Mouse (Mus musculus): ENCODE measurements around the gene Wfdc5. TPM values are rescaled to one million over a fixed set of nuclear protein-coding genes. Genes with fewer than 3 reads are reported as not detected.

The Wfdc5 gene
- polyA plus RNA-seq, 1 experiment from 2014 or later, result not detected

- no peak overlapping the region for H3K9ac ChIP-seq
- no peak overlapping the region for H3K4me2 ChIP-seq
- 72% methylated on average over 5 of the region's 5 CpGs for WGBS
- H3K9me3 ChIP-seq (replicated peaks), result 0 out of 2 replicates have a peak, but pooled peaks cover 5% of the 10 kb centered on the region
- H3K27me3 ChIP-seq (replicated peaks), result no peaks in the 10 kb centered on the region
- no peaks in the 10 kb centered on the region for H3K36me3 ChIP-seq
- ATAC-seq (ENCODE audit: insufficient number of reproducible peaks, low FRiP score), result no peak
- H3K27ac ChIP-seq (ENCODE audit: poor library complexity, severe bottlenecking), result no peak overlapping the region
- H3K4me3 ChIP-seq, result no peak overlapping the region
- no peaks in the 10 kb centered on the region for H3K4me1 ChIP-seq (replicated peaks)
These were observed 12.6 kb upstream of the Wfdc5 start for GRCm38 (mm10) chr2:164194959-164195630.

GRCm38 (mm10) chr2:164192279-164192678 is 9.7 kb upstream of the Wfdc5 start:
- H3K9ac ChIP-seq, result no peak overlapping the region
- H3K36me3 ChIP-seq, result no peaks in the 10 kb centered on the region
- H3K9me3 ChIP-seq (replicated peaks), result 0 out of 2 replicates have a peak, but pooled peaks cover 8% of the 10 kb centered on the region
- H3K27ac ChIP-seq (ENCODE audit: poor library complexity, severe bottlenecking), result no peak overlapping the region
- ATAC-seq (ENCODE audit: insufficient number of reproducible peaks, low FRiP score), result no peak
- H3K4me3 ChIP-seq, result no peak overlapping the region
- H3K4me2 ChIP-seq, result no peak overlapping the region
- H3K27me3 ChIP-seq (replicated peaks), result no peaks in the 10 kb centered on the region
- H3K4me1 ChIP-seq (replicated peaks), result no peaks in the 10 kb centered on the region

- no peak within 1 kb of the TSS for H3K9ac ChIP-seq
- H3K4me1 ChIP-seq (replicated peaks), result no peaks in the 10 kb centered on the region
- ATAC-seq (ENCODE audit: insufficient number of reproducible peaks, low FRiP score), result no peak
- 0 out of 2 replicates have a peak, but pooled peaks cover under 1% of the 10 kb centered on the region for H3K27me3 ChIP-seq (replicated peaks)
- 0 out of 2 replicates have a peak, but pooled peaks cover 8% of the 10 kb centered on the region for H3K9me3 ChIP-seq (replicated peaks)
- no peak within 1 kb of the TSS for H3K4me3 ChIP-seq
- no peak within 1 kb of the TSS for H3K27ac ChIP-seq (ENCODE audit: poor library complexity, severe bottlenecking)
- no peaks in the 10 kb centered on the region for H3K36me3 ChIP-seq
- H3K4me2 ChIP-seq, result no peak within 1 kb of the TSS
- WGBS, result 84% methylated on average over 6 of the region's 6 CpGs
These were observed 8.0 kb upstream of the Wfdc5 start, which contains the start of gene Wfdc12 for GRCm38 (mm10) chr2:164190576-164190975. TSS of gene Wfdc12 (minus strand) at chr2:164190608.

- Histone ChIP-seq H3K9me3 (replicated peaks) (0 out of 2 replicates have a peak, but pooled peaks cover 8% of the 10 kb centered on the region), H3K4me2 (no peak overlapping the region), H3K9ac (no peak overlapping the region), H3K4me1 (replicated peaks) (no peaks in the 10 kb centered on the region), H3K36me3 (no peaks in the 10 kb centered on the region), H3K4me3 (no peak overlapping the region), H3K27me3 (replicated peaks) (0 out of 2 replicates have a peak, but pooled peaks cover 2% of the 10 kb centered on the region), H3K27ac (ENCODE audit: poor library complexity, severe bottlenecking) (no peak overlapping the region)
- 22% methylated on average over 5 of the region's 5 CpGs for WGBS
- no peak for ATAC-seq (ENCODE audit: insufficient number of reproducible peaks, low FRiP score)
These were observed 6.2 kb upstream of the Wfdc5 start for GRCm38 (mm10) chr2:164188722-164189121.

- ATAC-seq (ENCODE audit: insufficient number of reproducible peaks, low FRiP score), result no peak
- H3K4me1 ChIP-seq (replicated peaks), result no peaks in the 10 kb centered on the region
- no peaks in the 10 kb centered on the region for H3K36me3 ChIP-seq
- no peak overlapping the region for H3K4me2 ChIP-seq
- 29% methylated on average over 9 of the region's 9 CpGs for WGBS
- H3K27ac ChIP-seq (ENCODE audit: poor library complexity, severe bottlenecking), result no peak overlapping the region
- H3K9me3 ChIP-seq (replicated peaks), result 0 out of 2 replicates have a peak, but pooled peaks cover 3% of the 10 kb centered on the region
- H3K4me3 ChIP-seq, result no peak overlapping the region
- H3K27me3 ChIP-seq (replicated peaks), result peaks cover 2% of the 10 kb centered on the region
- no peak overlapping the region for H3K9ac ChIP-seq
These were observed 1.7 kb upstream of the Wfdc5 start for GRCm38 (mm10) chr2:164184145-164184719.

GRCm38 (mm10) chr2:164183340-164183739 is 798 bp upstream of the Wfdc5 start:
- WGBS, result 65% methylated on average over 9 of the region's 9 CpGs
- no peak for ATAC-seq (ENCODE audit: insufficient number of reproducible peaks, low FRiP score)
- no peak overlapping the region for H3K27ac ChIP-seq (ENCODE audit: poor library complexity, severe bottlenecking)
- H3K9ac ChIP-seq, result no peak overlapping the region
- no peaks in the 10 kb centered on the region for H3K36me3 ChIP-seq
- no peak overlapping the region for H3K4me3 ChIP-seq
- H3K4me1 ChIP-seq (replicated peaks), result no peaks in the 10 kb centered on the region
- no peaks in the 10 kb centered on the region for H3K9me3 ChIP-seq (replicated peaks)
- peaks cover 6% of the 10 kb centered on the region for H3K27me3 ChIP-seq (replicated peaks)
- no peak overlapping the region for H3K4me2 ChIP-seq

GRCm38 (mm10) chr2:164180770-164181169 is 1.8 kb downstream of the Wfdc5 start:
- 82% methylated on average over 4 of the region's 4 CpGs for WGBS
- no peak for ATAC-seq (ENCODE audit: insufficient number of reproducible peaks, low FRiP score)

GRCm38 (mm10) chr2:164180124-164180523 is 2.4 kb downstream of the Wfdc5 start:
- ATAC-seq (ENCODE audit: insufficient number of reproducible peaks, low FRiP score), result no peak
- Histone ChIP-seq H3K4me3 (no peak overlapping the region), H3K9ac (no peak overlapping the region), H3K27ac (ENCODE audit: poor library complexity, severe bottlenecking) (no peak overlapping the region), H3K27me3 (replicated peaks) (peaks cover 18% of the 10 kb centered on the region), H3K4me2 (no peak overlapping the region), H3K36me3 (no peaks in the 10 kb centered on the region), H3K4me1 (replicated peaks) (no peaks in the 10 kb centered on the region), H3K9me3 (replicated peaks) (no peaks in the 10 kb centered on the region)
- 40% methylated on average over 3 of the region's 3 CpGs for WGBS

More at GRCm38 (mm10) chr2:164180770-164181169, 1.8 kb downstream of the Wfdc5 start:
- no peak overlapping the region for H3K4me2 ChIP-seq
- no peaks in the 10 kb centered on the region for H3K36me3 ChIP-seq
- H3K4me3 ChIP-seq, result no peak overlapping the region
- H3K9me3 ChIP-seq (replicated peaks), result no peaks in the 10 kb centered on the region
- no peaks in the 10 kb centered on the region for H3K4me1 ChIP-seq (replicated peaks)
- no peak overlapping the region for H3K27ac ChIP-seq (ENCODE audit: poor library complexity, severe bottlenecking)
- H3K27me3 ChIP-seq (replicated peaks), result peaks cover 20% of the 10 kb centered on the region
- H3K9ac ChIP-seq, result no peak overlapping the region

GRCm38 (mm10) chr2:164177831-164178230 is 4.7 kb downstream of the Wfdc5 start:
- Histone ChIP-seq H3K4me2 (no peak overlapping the region), H3K27ac (ENCODE audit: poor library complexity, severe bottlenecking) (no peak overlapping the region), H3K4me1 (replicated peaks) (peaks cover 13% of the 10 kb centered on the region), H3K9me3 (replicated peaks) (no peaks in the 10 kb centered on the region), H3K27me3 (replicated peaks) (peaks cover 18% of the 10 kb centered on the region), H3K9ac (no peak overlapping the region), H3K36me3 (no peaks in the 10 kb centered on the region), H3K4me3 (no peak overlapping the region)
- WGBS, result 72% methylated on average over 5 of the region's 5 CpGs
- no peak for ATAC-seq (ENCODE audit: insufficient number of reproducible peaks, low FRiP score)

- H3K9me3 ChIP-seq (replicated peaks), result no peaks in the 10 kb centered on the region
- peaks cover 21% of the 10 kb centered on the region for H3K4me1 ChIP-seq (replicated peaks)
- no peak overlapping the region for H3K4me2 ChIP-seq
- ATAC-seq (ENCODE audit: insufficient number of reproducible peaks, low FRiP score), result no peak
- peaks cover 30% of the 10 kb centered on the region for H3K27me3 ChIP-seq (replicated peaks)
- H3K36me3 ChIP-seq, result no peaks in the 10 kb centered on the region
- WGBS, result 73% methylated on average over 3 of the region's 3 CpGs
- no peak overlapping the region for H3K9ac ChIP-seq
- H3K27ac ChIP-seq (ENCODE audit: poor library complexity, severe bottlenecking), result no peak overlapping the region
- H3K4me3 ChIP-seq, result no peak overlapping the region
These were observed 6.7 kb downstream of the Wfdc5 start for GRCm38 (mm10) chr2:164175850-164176249.

GRCm38 (mm10) chr2:164174649-164175395 is 7.7 kb downstream of the Wfdc5 start:
- 61% methylated on average over 8 of the region's 8 CpGs for WGBS
- Histone ChIP-seq H3K4me1 (replicated peaks) (peaks cover 24% of the 10 kb centered on the region), H3K9ac (no peak overlapping the region), H3K4me2 (no peak overlapping the region), H3K36me3 (no peaks in the 10 kb centered on the region), H3K27ac (ENCODE audit: poor library complexity, severe bottlenecking) (no peak overlapping the region), H3K27me3 (replicated peaks) (peaks cover 40% of the 10 kb centered on the region), H3K9me3 (replicated peaks) (no peaks in the 10 kb centered on the region), H3K4me3 (no peak overlapping the region)
- ATAC-seq (ENCODE audit: insufficient number of reproducible peaks, low FRiP score), result no peak

All from heart, embryonic 12.5 days (tissue).